Mouse (Mus musculus) hematopoietic stem cell, adult 5-6 weeks (primary cell): ENCODE measurements around the gene 1700029I15Rik. TPM values are rescaled to one million over a fixed set of nuclear protein-coding genes. Genes with fewer than 3 reads are reported as not detected.

ENCODE experiments used
- ATAC-seq, 2 experiments: fragments of 125-278 bp in 1 of 2; replicated peaks in 1 of 2; 2 replicates each; pipeline ENCODE4 v1.8.0; 2016 to 2017; ENCODE audit warnings: inconsistent platforms in 2 of 2, mild to moderate bottlenecking in 2 of 2, moderate number of reproducible peaks in 2 of 2, low read depth in 1 of 2, moderate TSS enrichment in 1 of 2; ENCODE audit not compliant: low FRiP score in 2 of 2, poor library complexity in 2 of 2, severe bottlenecking in 2 of 2, insufficient read depth in 1 of 2, low TSS enrichment in 1 of 2
- total RNA-seq: library from RNA; stranded (forward); fragments of 172-1452, 232-1000 nt; gene quantifications from 2 replicates; pipeline ENCODE4 v1.2.3, GENCODE M21; 2017

Gene 1700029I15Rik
- total RNA-seq, 1 experiment from 2014 or later, result 1.6 TPM

- no peak for ATAC-seq
Observed at GRCm38 (mm10) chr2:92432299-92433295, 50.3 kb downstream of the 1700029I15Rik start.

GRCm38 (mm10) chr2:92433578-92434374, 51.4 kb downstream of the 1700029I15Rik start, which contains the start of gene Cry2:
Gene Cry2, minus strand, starts transcription at chr2:92434043.
- peak; percentile 95 to 97 for ATAC-seq

- ATAC-seq, result peak in 1 of 2 experiments; percentile 2; a peak in 1 of 4 replicates
Observed at GRCm38 (mm10) chr2:92434375-92434745, 52.0 kb downstream of the 1700029I15Rik start.

GRCm38 (mm10) chr2:92435023-92435422, 52.7 kb downstream of the 1700029I15Rik start:
- no peak for ATAC-seq

Other genes starting within 250 kb of the 1700029I15Rik start
- gene Pex16, start 7.9 kb upstream of the 1700029I15Rik start, total RNA-seq, result 16.1 and 23.6 TPM in 2 replicates
- 2.1 and 2.2 TPM in 2 replicates for gene Large2, start 7.7 kb upstream of the 1700029I15Rik start, total RNA-seq
- 0.05 and 0.25 TPM in 2 replicates for gene Mapk8ip1, start 18.7 kb downstream of the 1700029I15Rik start, total RNA-seq
- gene Cry2, start 51.5 kb downstream of the 1700029I15Rik start, total RNA-seq, result 8.2 and 9.3 TPM in 2 replicates
- 14.7 and 16.3 TPM in 2 replicates for gene Slc35c1, start 78.0 kb downstream of the 1700029I15Rik start, total RNA-seq
- gene Chst1, start 217.2 kb downstream of the 1700029I15Rik start, total RNA-seq, result 0.20 TPM in 1 of 2 replicates, not detected in the other